Mouse (Mus musculus) embryonic facial prominence, embryonic 14.5 days (tissue): ENCODE data around the gene 1700010B08Rik. TPM values are rescaled to one million over a fixed set of nuclear protein-coding genes. Genes with fewer than 3 reads are reported as not detected.
A peak's percentile ranks its signal among the peaks of the same experiment; 100 is the strongest.
"Not testable (repeated sequence)": the region's sequence is repeated elsewhere in the genome, so short reads cannot be mapped to it uniquely, and the experiment has no call there.

Source experiments
- ATAC-seq: fragments of 200-750 bp; cut with Nextera tagmentation; 2 replicates; pipeline ENCODE4 v1.8.0; 2017; ENCODE audit warnings: low read depth, moderate number of reproducible peaks, moderate TSS enrichment
- DNase-seq: peaks from one replicate; pipeline ENCODE4 v3.0.0-alpha.2; 2015; ENCODE audit warnings: low spot score
- H3K27ac ChIP-seq: fragments of 300-500 bp; sonication (generic); replicated peaks from 2 replicates; pipeline ENCODE4 v1.5.1; 2014; ENCODE audit warnings: low read depth, mild to moderate bottlenecking, low read length, moderate library complexity
- H3K27me3 ChIP-seq: fragments of 300-500 bp; sonication (generic); replicated peaks from 2 replicates; pipeline ENCODE4 v1.6.1; 2014; ENCODE audit warnings: low read length; ENCODE audit not compliant: control insufficient read depth, insufficient read depth
- H3K36me3 ChIP-seq: fragments of 300-500 bp; sonication (generic); 2 replicates; pipeline ENCODE4 v1.6.1; 2014; ENCODE audit warnings: low read length, mixed read lengths; ENCODE audit not compliant: control insufficient read depth, insufficient read depth
- H3K4me1 ChIP-seq: fragments of 300-500 bp; sonication (generic); 2 replicates; pipeline ENCODE4 v1.6.1; 2014; ENCODE audit warnings: antibody characterized with exemption, low read length; ENCODE audit not compliant: control insufficient read depth, insufficient read depth
- H3K4me2 ChIP-seq: fragments of 300-500 bp; sonication (generic); 2 replicates; pipeline ENCODE4 v1.6.1; 2014; ENCODE audit warnings: low read depth, mild to moderate bottlenecking, low read length, moderate library complexity, mixed read lengths
- H3K4me3 ChIP-seq: fragments of 300-500 bp; sonication (generic); 2 replicates; pipeline ENCODE4 v1.5.1; 2014; ENCODE audit warnings: low read depth, mild to moderate bottlenecking, low read length
- H3K9ac ChIP-seq: fragments of 300-500 bp; sonication (generic); 2 replicates; pipeline ENCODE4 v1.6.1; 2014; ENCODE audit warnings: low read depth, mild to moderate bottlenecking, low read length, moderate library complexity, mixed read lengths
- H3K9me3 ChIP-seq: fragments of 300-500 bp; sonication (generic); 2 replicates; pipeline ENCODE4 v1.6.1; 2016; ENCODE audit warnings: low read length; ENCODE audit not compliant: control insufficient read depth
- WGBS: fragments of 180-500 bp; shearing (Covaris S2); extraction: QIAGEN DNeasy Blood & Tissue Kit; methylation state at CpG from one replicate; pipeline ENCODE4 v1.1.7; 2014; 5-methylcytosine and 5-hydroxymethylcytosine counted together
- polyA plus RNA-seq: library from polyadenylated mRNA; unstranded; fragments of >200 nt; fragmentation: Nextera tagmentation; extraction: Ambion mirVana; gene quantifications from 2 replicates; pipeline ENCODE4 v1.2.1, GENCODE M21; 2014

Gene 1700010B08Rik
- polyA plus RNA-seq, 1 experiment from 2014 or later = not detected

DNA sequence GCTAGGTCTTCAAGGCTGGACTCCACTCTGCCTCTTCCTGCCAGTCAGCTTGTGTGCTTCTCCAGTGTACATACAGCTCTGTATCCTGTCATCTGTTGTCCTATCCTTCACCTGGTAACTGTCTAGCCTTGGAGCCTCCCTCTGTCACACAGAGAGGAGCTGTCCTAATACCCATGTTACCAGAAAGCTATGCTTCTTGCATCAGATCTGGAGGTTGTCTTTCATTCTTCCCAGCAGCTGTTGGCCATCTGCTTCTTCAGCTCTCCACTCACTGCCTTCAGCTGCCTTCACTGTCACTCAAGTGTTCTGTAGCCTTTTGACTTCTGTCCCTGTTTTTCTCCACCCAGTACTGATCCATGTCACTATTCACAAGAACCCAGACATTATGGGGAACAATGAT, 29.4 kb upstream of the 1700010B08Rik start:
- Histone ChIP-seq H3K9ac (no peak overlapping the region), H3K27ac (no peak overlapping the region), H3K36me3 (peaks cover 49% of the 10 kb centered on the region), H3K9me3 (no peaks in the 10 kb centered on the region), H3K4me1 (no peaks in the 10 kb centered on the region), H3K4me3 (no peak overlapping the region), H3K27me3 (no peaks in the 10 kb centered on the region), H3K4me2 (no peak overlapping the region)
- peak; percentile 54 for DNase-seq
- ATAC-seq = 0 out of 2 replicates have a peak, but pooled peaks have one; percentile 51

DNA sequence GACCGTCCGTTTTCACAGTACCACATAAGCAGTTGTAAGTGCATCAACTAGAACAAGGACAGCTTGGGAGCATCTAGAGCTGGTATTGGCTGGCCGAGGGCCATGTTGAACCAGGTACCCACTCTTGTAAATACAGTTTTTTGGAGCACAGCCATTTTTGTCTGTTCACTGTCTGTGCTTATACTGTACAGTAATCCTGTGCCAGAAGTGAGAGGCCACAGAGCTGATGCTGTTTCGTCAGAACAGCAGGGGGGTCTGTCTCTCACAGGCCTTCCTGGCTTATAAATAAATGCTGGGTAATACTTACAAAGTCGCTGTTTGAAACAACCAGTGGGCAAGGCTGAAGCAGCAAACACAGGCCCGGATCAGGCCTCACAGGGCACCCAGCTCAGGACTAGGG, 27.5 kb upstream of the 1700010B08Rik start:
- no peak overlapping the region for H3K27ac ChIP-seq
- peaks cover 68% of the 10 kb centered on the region for H3K36me3 ChIP-seq
- no peak for DNase-seq
- no peak for ATAC-seq
- no peak overlapping the region for H3K4me3 ChIP-seq
- H3K27me3 ChIP-seq = no peaks in the 10 kb centered on the region
- 72% methylated on average over 6 of the region's 6 CpGs for WGBS
- H3K4me1 ChIP-seq = no peaks in the 10 kb centered on the region
- no peak overlapping the region for H3K9ac ChIP-seq
- H3K9me3 ChIP-seq = no peaks in the 10 kb centered on the region
- no peak overlapping the region for H3K4me2 ChIP-seq

GRCm38 (mm10) chr2:173692693-173693092, 26.5 kb upstream of the 1700010B08Rik start:
- Histone ChIP-seq H3K36me3 (peaks cover 77% of the 10 kb centered on the region), H3K4me2 (no peak overlapping the region), H3K27ac (no peak overlapping the region), H3K9ac (no peak overlapping the region), H3K4me3 (no peak overlapping the region), H3K9me3 (no peaks in the 10 kb centered on the region), H3K4me1 (no peaks in the 10 kb centered on the region), H3K27me3 (no peaks in the 10 kb centered on the region)
- no peak for ATAC-seq
- 95% methylated on average over 2 of the region's 2 CpGs for WGBS
- no peak for DNase-seq

DNA sequence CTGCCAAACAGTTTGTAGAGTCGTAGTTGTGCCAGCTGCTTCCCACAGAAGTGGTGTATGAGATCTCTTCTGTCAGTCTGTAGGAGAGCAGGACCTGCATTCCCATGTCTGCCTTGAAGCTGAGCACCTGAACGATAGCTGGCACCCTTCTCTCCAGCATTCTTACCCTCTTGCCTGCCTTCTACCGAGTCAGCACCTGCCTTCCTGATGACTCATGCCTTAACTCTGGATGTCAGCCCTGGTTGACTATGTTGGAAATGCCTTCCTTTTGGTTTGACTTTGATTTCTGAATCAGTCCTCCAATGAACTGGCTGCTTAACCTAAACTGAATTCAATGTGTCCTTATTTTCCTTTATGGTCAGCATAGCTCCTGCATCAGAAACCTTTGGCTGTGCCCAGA, 20.4 kb upstream of the 1700010B08Rik start:
- Histone ChIP-seq H3K4me3 (no peak overlapping the region), H3K9ac (no peak overlapping the region), H3K27ac (no peak overlapping the region), H3K9me3 (no peaks in the 10 kb centered on the region), H3K4me2 (no peak overlapping the region), H3K36me3 (peaks cover 89% of the 10 kb centered on the region), H3K27me3 (no peaks in the 10 kb centered on the region), H3K4me1 (no peaks in the 10 kb centered on the region)
- DNase-seq = no peak
- no peak for ATAC-seq
- 73% methylated on average over 3 of the region's 3 CpGs for WGBS

DNA sequence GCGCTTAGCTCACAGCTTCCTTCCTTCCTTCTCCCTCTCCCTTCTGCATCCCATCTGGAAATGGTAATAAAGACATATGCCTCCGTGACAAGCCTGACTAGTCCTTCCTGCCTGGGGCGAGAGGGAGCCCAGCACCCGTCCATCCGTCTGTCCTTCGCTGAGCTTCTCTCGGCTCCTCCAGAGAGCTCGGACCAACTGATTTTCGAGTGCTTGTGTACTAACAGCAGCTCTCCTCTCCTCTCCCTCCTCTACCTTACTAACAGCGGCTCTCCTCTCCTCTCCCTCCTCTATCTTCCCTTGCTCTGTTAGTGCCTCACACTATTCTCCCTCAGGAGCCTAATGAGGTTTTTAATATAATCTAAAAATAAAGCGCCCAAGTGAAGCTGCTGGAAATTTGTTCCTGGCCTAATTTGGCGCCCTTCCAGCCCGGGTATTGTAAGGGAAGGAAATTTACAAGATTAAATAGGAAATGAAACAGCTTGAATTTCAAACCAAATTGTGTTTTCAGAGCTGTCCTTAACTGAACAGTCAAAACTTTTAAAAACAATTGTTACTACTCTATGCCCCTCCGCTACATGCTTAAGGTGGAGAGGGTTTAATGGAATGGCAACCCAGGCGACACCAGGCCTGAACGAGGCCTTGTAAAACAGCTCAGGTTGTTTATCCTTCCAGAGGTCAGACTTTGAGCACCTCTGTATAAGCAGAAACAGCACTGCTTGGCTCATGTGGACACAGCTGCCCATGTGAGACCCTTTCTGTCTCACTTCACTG, 16.9 kb upstream of the 1700010B08Rik start:
- Histone ChIP-seq H3K36me3 (peaks cover 72% of the 10 kb centered on the region), H3K4me1 (no peaks in the 10 kb centered on the region), H3K4me3 (no peak overlapping the region), H3K4me2 (no peak overlapping the region), H3K9ac (no peak overlapping the region), H3K9me3 (no peaks in the 10 kb centered on the region), H3K27me3 (no peaks in the 10 kb centered on the region), H3K27ac (no peak overlapping the region)
- ATAC-seq (no peak), DNase-seq (no peak)
- WGBS = 64% methylated on average over 16 of the region's 16 CpGs

DNA sequence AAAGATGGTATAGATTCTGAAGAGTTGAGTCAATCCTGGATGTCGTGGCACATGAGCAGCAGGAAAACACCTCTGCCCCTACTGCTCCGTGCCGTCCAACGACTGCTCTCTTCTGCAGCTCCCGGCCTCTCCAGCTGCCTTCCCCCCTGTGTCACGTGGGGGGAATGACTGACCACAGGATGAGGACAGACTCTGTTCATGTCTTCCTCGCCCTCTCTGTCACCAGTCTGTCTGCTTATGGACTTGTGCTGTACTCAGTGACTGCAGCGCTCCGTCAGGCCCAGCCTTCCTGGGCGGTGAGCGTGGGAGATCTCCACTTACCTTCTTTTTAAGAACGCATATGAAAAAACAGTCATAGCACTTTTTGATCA, 16.4 kb upstream of the 1700010B08Rik start:
- H3K27ac ChIP-seq = no peak overlapping the region
- no peak overlapping the region for H3K4me3 ChIP-seq
- H3K9me3 ChIP-seq = no peaks in the 10 kb centered on the region
- DNase-seq = no peak
- peaks cover 70% of the 10 kb centered on the region for H3K36me3 ChIP-seq
- no peak for ATAC-seq
- H3K4me1 ChIP-seq = no peaks in the 10 kb centered on the region
- H3K4me2 ChIP-seq = no peak overlapping the region
- WGBS = 83% methylated on average over 12 of the region's 12 CpGs
- no peak overlapping the region for H3K9ac ChIP-seq
- H3K27me3 ChIP-seq = no peaks in the 10 kb centered on the region

DNA sequence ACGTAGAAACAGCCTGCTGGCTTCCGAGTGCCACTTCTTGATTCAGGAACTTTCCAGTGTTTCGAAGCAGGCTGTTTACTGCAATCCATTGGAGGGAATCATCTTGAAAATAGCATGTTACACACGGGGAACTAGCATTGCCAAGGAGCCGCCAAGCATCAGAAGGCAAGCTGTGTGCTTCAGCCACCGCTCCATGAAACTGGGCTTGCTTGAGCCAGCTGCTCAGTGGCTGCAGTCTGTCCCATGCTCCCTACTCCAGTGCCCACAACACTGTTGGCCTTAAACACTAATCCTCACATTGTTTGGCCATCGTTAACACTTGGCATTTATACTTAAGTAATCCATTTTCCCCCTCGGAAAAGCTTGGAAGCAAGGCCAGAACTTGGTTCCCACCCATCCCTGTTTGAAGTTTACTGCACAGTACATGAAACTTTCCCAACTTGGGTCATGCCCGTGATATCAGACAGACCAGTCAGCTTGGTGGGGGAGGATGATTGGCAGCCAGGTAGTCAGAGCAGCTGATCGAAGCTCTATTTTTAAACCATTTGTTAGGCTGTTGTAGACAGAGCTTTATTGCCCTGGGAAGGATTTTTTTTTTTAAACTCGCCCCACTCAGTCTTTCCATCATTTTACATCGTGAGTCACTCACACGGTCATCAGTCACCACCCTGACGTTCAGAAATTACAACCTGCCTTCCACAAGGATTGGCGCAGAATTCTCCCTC, 13.2 kb upstream of the 1700010B08Rik start:
- no peak overlapping the region for H3K9ac ChIP-seq
- 86% methylated on average over 15 of the region's 15 CpGs for WGBS
- no peak for DNase-seq
- no peak overlapping the region for H3K4me3 ChIP-seq
- H3K4me2 ChIP-seq = no peak overlapping the region
- no peak for ATAC-seq
- H3K4me1 ChIP-seq = no peaks in the 10 kb centered on the region
- H3K36me3 ChIP-seq = peaks cover 50% of the 10 kb centered on the region
- no peak overlapping the region for H3K27ac ChIP-seq
- no peaks in the 10 kb centered on the region for H3K27me3 ChIP-seq
- H3K9me3 ChIP-seq = no peaks in the 10 kb centered on the region

DNA sequence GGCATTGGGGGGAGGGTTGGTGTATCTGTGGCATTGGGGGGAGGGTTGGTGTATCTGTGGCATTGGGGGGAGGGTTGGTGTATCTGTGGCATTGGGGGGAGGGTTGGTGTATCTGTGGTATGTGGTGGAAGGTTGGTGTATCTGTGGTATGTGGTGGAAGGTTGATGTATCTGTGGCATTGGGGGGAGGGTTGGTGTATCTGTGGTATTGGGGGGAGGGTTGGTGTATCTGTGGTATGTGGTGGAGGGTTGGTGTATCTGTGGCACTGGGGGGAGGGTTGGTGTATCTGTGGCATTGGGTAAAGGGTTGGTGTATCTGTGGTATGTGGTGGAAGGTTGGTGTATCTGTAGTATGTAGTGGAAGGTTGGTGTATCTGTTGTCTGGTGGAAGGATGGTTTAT, 11.6 kb upstream of the 1700010B08Rik start:
- not testable (repeated sequence) for H3K4me1 ChIP-seq, H3K9ac ChIP-seq, ATAC-seq, H3K4me3 ChIP-seq, H3K27me3 ChIP-seq, H3K9me3 ChIP-seq, DNase-seq, H3K4me2 ChIP-seq, H3K27ac ChIP-seq
- H3K36me3 ChIP-seq = peaks cover 35% of the 10 kb centered on the region

DNA sequence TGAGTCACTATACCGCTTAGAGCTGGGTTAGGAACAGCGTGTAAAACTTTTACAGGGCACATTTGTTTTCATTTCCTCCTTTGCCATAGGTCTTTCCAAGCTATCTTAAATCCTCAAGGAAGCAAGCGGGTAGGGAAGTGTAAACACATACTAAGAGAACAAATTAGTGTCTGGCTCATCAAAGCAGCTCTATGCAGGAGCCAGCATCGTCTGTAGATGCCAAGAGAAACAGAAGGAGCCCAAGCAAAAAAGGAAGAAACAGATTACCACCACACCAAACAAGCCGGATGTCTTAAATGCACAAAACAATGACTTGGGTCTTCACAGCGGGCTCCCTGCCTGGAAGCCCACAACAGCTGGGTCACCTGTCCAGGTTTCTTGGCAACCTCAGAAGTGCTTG, 9.0 kb upstream of the 1700010B08Rik start:
- 75% methylated on average over 6 of the region's 6 CpGs for WGBS
- no peaks in the 10 kb centered on the region for H3K4me1 ChIP-seq
- ATAC-seq = no peak
- no peak overlapping the region for H3K4me2 ChIP-seq
- no peaks in the 10 kb centered on the region for H3K9me3 ChIP-seq
- no peak overlapping the region for H3K27ac ChIP-seq
- DNase-seq = no peak
- no peak overlapping the region for H3K9ac ChIP-seq
- H3K4me3 ChIP-seq = no peak overlapping the region
- no peaks in the 10 kb centered on the region for H3K27me3 ChIP-seq
- peaks cover 17% of the 10 kb centered on the region for H3K36me3 ChIP-seq
